Mouse (Mus musculus) neural tube, embryonic 14.5 days (tissue): ENCODE measurements around the gene Nat8f2. TPM values are rescaled to one million over a fixed set of nuclear protein-coding genes. Genes with fewer than 3 reads are reported as not detected.

Source experiments
- ATAC-seq: fragments of 200-750 bp; cut with Nextera tagmentation; 2 replicates; pipeline ENCODE4 v1.8.0; 2017; ENCODE audit warnings: low read depth, mild to moderate bottlenecking, moderate TSS enrichment, moderate library complexity
- H3K27ac ChIP-seq: fragments of 300-500 bp; sonication (generic); 2 replicates; pipeline ENCODE4 v1.5.1; 2014; ENCODE audit warnings: low read depth, mild to moderate bottlenecking, control low read depth, low read length, moderate library complexity, mixed read lengths
- H3K27me3 ChIP-seq: fragments of 300-500 bp; sonication (generic); 2 replicates; pipeline ENCODE4 v1.6.1; 2014; ENCODE audit warnings: low read length; ENCODE audit not compliant: control insufficient read depth, insufficient read depth
- H3K36me3 ChIP-seq: fragments of 300-500 bp; sonication (generic); 2 replicates; pipeline ENCODE4 v1.6.1; 2014; ENCODE audit warnings: low read length, mixed read lengths; ENCODE audit not compliant: control insufficient read depth, insufficient read depth
- H3K4me1 ChIP-seq: fragments of 300-500 bp; sonication (generic); 2 replicates; pipeline ENCODE4 v1.6.1; 2014; ENCODE audit warnings: low read length; ENCODE audit not compliant: control insufficient read depth, insufficient read depth
- H3K4me2 ChIP-seq: fragments of 300-500 bp; sonication (generic); 2 replicates; pipeline ENCODE4 v1.6.1; 2014; ENCODE audit warnings: mild to moderate bottlenecking, low read depth, low read length, control low read depth
- H3K4me3 ChIP-seq: fragments of 300-500 bp; sonication (generic); 2 replicates; pipeline ENCODE4 v1.5.1; 2014; ENCODE audit warnings: low read depth, low read length, control low read depth, mixed read lengths
- H3K9ac ChIP-seq: fragments of 300-500 bp; sonication (generic); replicated peaks from 2 replicates; pipeline ENCODE4 v1.6.1; 2014; ENCODE audit warnings: low read depth, mild to moderate bottlenecking, control low read depth, low read length, mixed read lengths
- H3K9me3 ChIP-seq: fragments of 300-500 bp; sonication (generic); 2 replicates; pipeline ENCODE4 v1.6.1; 2016; ENCODE audit warnings: low read length; ENCODE audit not compliant: control insufficient read depth
- WGBS: fragments of 180-500 bp; shearing (Covaris S2); extraction: QIAGEN DNeasy Blood & Tissue Kit; methylation state at CpG from one replicate; pipeline ENCODE4 v1.1.7; 2014; 5-methylcytosine and 5-hydroxymethylcytosine counted together
- polyA plus RNA-seq: library from polyadenylated mRNA; unstranded; fragments of >200 nt; fragmentation: Nextera tagmentation; extraction: Ambion mirVana; gene quantifications from 2 replicates; pipeline ENCODE4 v1.2.1, GENCODE M21; 2014

Gene Nat8f2
- polyA plus RNA-seq, 1 experiment from 2014 or later = not detected

DNA sequence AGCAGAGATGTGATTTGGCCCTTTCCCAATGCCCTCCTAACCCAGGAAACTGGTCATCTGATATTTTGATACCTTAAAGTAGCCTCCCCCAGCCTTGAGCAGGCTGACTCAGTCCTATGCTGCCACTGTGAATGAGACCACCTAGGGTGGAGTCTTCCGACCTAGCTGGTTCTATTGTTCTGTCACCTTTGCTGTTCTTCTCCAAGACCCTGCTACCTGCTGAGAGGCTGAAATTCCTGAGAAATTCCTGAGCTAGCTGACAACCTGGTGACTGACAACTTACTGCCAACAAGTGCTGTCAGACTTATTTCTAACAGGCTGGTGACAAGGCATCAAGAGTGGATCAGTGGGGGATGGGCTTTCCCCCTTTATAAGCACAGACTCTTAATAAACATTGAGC, 50.6 kb downstream of the Nat8f2 start:
- no peak overlapping the region for H3K9ac ChIP-seq
- WGBS = 36% methylated on average over 1 of the region's 1 CpGs
- H3K27me3 ChIP-seq = no peaks in the 10 kb centered on the region
- H3K27ac ChIP-seq = no peak overlapping the region
- H3K9me3 ChIP-seq = no peaks in the 10 kb centered on the region
- no peak overlapping the region for H3K4me3 ChIP-seq
- no peak overlapping the region for H3K4me2 ChIP-seq
- no peaks in the 10 kb centered on the region for H3K4me1 ChIP-seq
- no peaks in the 10 kb centered on the region for H3K36me3 ChIP-seq
- no peak for ATAC-seq

Other genes starting within 250 kb of the Nat8f2 start
- gene Nat8f7, start 156.0 kb downstream of the Nat8f2 start, polyA plus RNA-seq = not detected in 2 replicates
- gene Nat8f3, start 103.4 kb downstream of the Nat8f2 start, polyA plus RNA-seq = 0.55 and 0.80 TPM in 2 replicates
- gene Nat8f6, start 48.2 kb downstream of the Nat8f2 start, polyA plus RNA-seq = not detected in 2 replicates
- not detected in 2 replicates for gene Nat8f5, start 48.2 kb downstream of the Nat8f2 start, polyA plus RNA-seq
- gene Nat8, start 37.1 kb downstream of the Nat8f2 start, polyA plus RNA-seq = not detected in 2 replicates
- 4.6 and 5.6 TPM in 2 replicates for gene Nat8f4, start 35.7 kb upstream of the Nat8f2 start, polyA plus RNA-seq
- gene Tprkb, start 42.7 kb upstream of the Nat8f2 start, polyA plus RNA-seq = 51.6 and 54.7 TPM in 2 replicates
- gene Nat8f1, start 46.5 kb upstream of the Nat8f2 start, polyA plus RNA-seq = 14.1 and 18.1 TPM in 2 replicates
- 69.4 and 82.6 TPM in 2 replicates for gene Dusp11, start 92.5 kb upstream of the Nat8f2 start, polyA plus RNA-seq
- not detected in 2 replicates for gene Figla, start 147.0 kb upstream of the Nat8f2 start, polyA plus RNA-seq
- 94.7 and 111 TPM in 2 replicates for gene Add2, start 159.5 kb upstream of the Nat8f2 start, polyA plus RNA-seq